Mouse (Mus musculus) heart, embryonic 11.5 days (tissue): ENCODE results near the gene Cryga. TPM values are rescaled to one million over a fixed set of nuclear protein-coding genes. Genes with fewer than 3 reads are reported as not detected.

Experiments
- ATAC-seq: fragments of 200-750 bp; cut with Nextera tagmentation; replicated peaks from 2 replicates; pipeline ENCODE4 v1.8.0; 2017; ENCODE audit warnings: moderate library complexity; ENCODE audit not compliant: insufficient number of reproducible peaks, low FRiP score, low TSS enrichment
- H3K27ac ChIP-seq: fragments of 300-500 bp; sonication (generic); 2 replicates; pipeline ENCODE4 v1.5.1; 2014; ENCODE audit warnings: mild to moderate bottlenecking, low read depth, low read length
- H3K27me3 ChIP-seq: fragments of 300-500 bp; sonication (generic); 2 replicates; pipeline ENCODE4 v1.6.1; 2014; ENCODE audit warnings: mild to moderate bottlenecking, low read length, mixed read lengths; ENCODE audit not compliant: control insufficient read depth, insufficient read depth
- H3K36me3 ChIP-seq: fragments of 300-500 bp; sonication (generic); 2 replicates; pipeline ENCODE4 v1.6.1; 2014; ENCODE audit warnings: mild to moderate bottlenecking, low read length, moderate library complexity, mixed read lengths; ENCODE audit not compliant: control insufficient read depth, insufficient read depth
- H3K4me1 ChIP-seq: fragments of 300-500 bp; sonication (generic); 2 replicates; pipeline ENCODE4 v1.6.1; 2014; ENCODE audit warnings: low read length; ENCODE audit not compliant: control insufficient read depth, insufficient read depth
- H3K4me2 ChIP-seq: fragments of 300-500 bp; sonication (generic); 2 replicates; pipeline ENCODE4 v1.6.1; 2014; ENCODE audit warnings: mild to moderate bottlenecking, moderate library complexity
- H3K4me3 ChIP-seq: fragments of 300-500 bp; sonication (generic); 2 replicates; pipeline ENCODE4 v1.5.1; 2014; ENCODE audit warnings: low read depth, low read length
- H3K9ac ChIP-seq: fragments of 300-500 bp; sonication (generic); 2 replicates; pipeline ENCODE4 v1.6.1; 2014; ENCODE audit warnings: mild to moderate bottlenecking, low read depth, low read length, moderate library complexity
- H3K9me3 ChIP-seq: fragments of 300-500 bp; sonication (generic); replicated peaks from 2 replicates; pipeline ENCODE4 v1.6.1; 2016; ENCODE audit warnings: low read length; ENCODE audit not compliant: control insufficient read depth
- WGBS: fragments of 180-500 bp; shearing (Covaris S2); extraction: QIAGEN DNeasy Blood & Tissue Kit; methylation state at CpG from one replicate; pipeline ENCODE4 v1.1.7; 2014; ENCODE audit not compliant: insufficient replicate concordance; 5-methylcytosine and 5-hydroxymethylcytosine counted together
- polyA plus RNA-seq: library from polyadenylated mRNA; unstranded; fragments of >200 nt; fragmentation: Nextera tagmentation; extraction: Ambion mirVana; gene quantifications from 2 replicates; pipeline ENCODE4 v1.2.1, GENCODE M21; 2014

The Cryga gene
- polyA plus RNA-seq, 1 experiment from 2014 or later = not detected

DNA sequence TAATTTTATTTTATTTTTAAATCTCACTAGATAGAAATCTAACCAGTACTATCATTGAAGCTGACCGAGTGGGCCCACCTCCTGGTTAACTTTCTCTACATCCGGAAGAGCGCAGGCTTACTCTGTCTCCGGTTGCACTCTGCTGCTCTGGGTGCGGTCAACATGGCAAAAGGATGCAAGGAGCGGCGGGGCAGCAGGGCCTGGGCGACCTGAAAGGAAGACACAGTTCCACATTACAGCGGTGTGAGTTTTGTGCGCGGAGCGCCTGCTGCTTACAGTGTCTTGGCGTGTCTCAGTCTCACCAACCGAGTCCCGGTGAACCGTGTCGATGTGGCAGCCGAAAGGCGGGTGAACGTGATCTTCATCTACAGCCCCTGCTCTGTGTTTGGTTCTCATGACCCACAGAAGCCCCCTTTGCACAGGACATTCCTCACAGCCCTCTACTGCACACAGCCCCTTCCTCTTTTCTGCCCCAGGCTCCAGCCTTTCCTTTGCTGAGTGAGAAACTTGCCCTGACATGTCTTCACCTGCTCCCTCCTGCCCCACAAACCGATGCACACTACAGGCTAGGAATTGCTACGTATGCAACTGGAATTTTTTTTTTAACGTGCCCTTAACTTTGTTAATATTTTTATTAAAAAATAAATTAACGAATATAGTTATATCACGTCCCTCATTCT is 6.7 kb upstream of the Cryga start:
- Histone ChIP-seq H3K9ac (no peak overlapping the region), H3K9me3 (no peaks in the 10 kb centered on the region), H3K27me3 (no peaks in the 10 kb centered on the region), H3K27ac (no peak overlapping the region), H3K4me1 (no peaks in the 10 kb centered on the region), H3K4me3 (no peak overlapping the region), H3K4me2 (peak overlapping the region; percentile 19; the same call in 1 of the 2 replicates), H3K36me3 (no peaks in the 10 kb centered on the region)
- WGBS = 59% methylated on average over 25 of the region's 25 CpGs
- ATAC-seq = no peak

DNA sequence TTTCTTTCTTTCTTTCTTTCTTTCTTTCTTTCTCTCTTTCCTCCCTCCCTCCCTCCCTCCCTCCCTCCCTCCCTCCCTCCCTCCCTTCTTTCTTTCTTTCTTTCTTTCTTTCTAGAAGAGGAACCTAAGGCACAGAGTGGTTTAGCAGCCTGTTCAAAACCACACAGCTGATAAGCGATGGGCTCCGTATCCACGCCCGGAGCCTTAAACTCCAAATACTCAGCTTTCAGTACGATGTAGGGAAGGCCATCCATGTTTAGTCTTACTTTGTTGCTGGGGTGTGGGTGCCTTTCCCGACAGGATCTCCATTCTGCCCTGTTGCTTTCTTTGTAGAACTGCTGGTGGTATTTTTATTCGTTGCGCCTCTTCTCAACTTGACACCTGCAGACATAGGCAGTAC is 6.0 kb upstream of the Cryga start:
- no peak for ATAC-seq
- 85% methylated on average over 8 of the region's 8 CpGs for WGBS
- Histone ChIP-seq H3K9me3 (no peaks in the 10 kb centered on the region), H3K27me3 (no peaks in the 10 kb centered on the region), H3K4me2 (no peak overlapping the region), H3K36me3 (no peaks in the 10 kb centered on the region), H3K4me3 (no peak overlapping the region), H3K4me1 (no peaks in the 10 kb centered on the region), H3K9ac (no peak overlapping the region), H3K27ac (no peak overlapping the region)

DNA sequence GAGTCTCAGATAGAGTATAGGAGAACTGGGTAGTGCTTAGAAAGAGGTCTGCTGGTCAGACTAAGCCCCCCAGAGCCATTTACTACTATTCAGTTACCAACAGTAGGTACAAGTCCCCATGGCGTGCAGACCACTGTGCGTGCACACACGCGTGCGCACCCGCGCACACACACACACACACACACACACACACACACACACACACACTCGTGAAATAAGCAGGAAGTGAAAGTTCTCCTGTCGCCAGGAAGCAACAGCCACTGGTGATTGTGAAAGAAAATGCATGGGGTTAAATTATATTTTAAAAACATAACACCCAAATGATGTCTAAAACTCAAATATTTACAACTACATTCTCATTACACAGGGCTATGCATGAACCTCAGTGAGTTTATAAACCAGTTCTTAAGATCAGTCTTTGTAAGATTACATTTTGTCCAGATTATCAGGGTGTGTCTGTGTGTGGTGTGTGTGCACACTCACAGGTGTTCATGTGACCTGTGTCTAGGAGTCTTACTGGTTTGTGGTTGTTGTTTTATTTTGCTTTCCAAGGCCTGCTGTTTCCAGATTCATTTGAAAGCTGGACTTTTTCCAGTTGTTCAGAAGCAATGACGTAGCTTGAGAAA is 4.6 kb upstream of the Cryga start:
- Histone ChIP-seq H3K27ac (no peak overlapping the region), H3K4me1 (no peaks in the 10 kb centered on the region), H3K9me3 (no peaks in the 10 kb centered on the region), H3K36me3 (no peaks in the 10 kb centered on the region), H3K4me3 (no peak overlapping the region), H3K4me2 (no peak overlapping the region), H3K27me3 (no peaks in the 10 kb centered on the region), H3K9ac (no peak overlapping the region)
- WGBS = 82% methylated on average over 10 of the region's 10 CpGs
- ATAC-seq = no peak

GRCm38 (mm10) chr1:65096953-65097352 is 6.2 kb downstream of the Cryga start:
- Histone ChIP-seq H3K27ac (no peak overlapping the region), H3K4me1 (no peaks in the 10 kb centered on the region), H3K9me3 (no peaks in the 10 kb centered on the region), H3K9ac (no peak overlapping the region), H3K4me3 (no peak overlapping the region), H3K36me3 (no peaks in the 10 kb centered on the region), H3K4me2 (no peak overlapping the region), H3K27me3 (no peaks in the 10 kb centered on the region)
- no peak for ATAC-seq
- 79% methylated on average over 3 of the region's 3 CpGs for WGBS

GRCm38 (mm10) chr1:65091566-65091965 is 11.6 kb downstream of the Cryga start:
- no peak overlapping the region for H3K4me2 ChIP-seq
- no peak overlapping the region for H3K27ac ChIP-seq
- no peak overlapping the region for H3K4me3 ChIP-seq
- H3K9me3 ChIP-seq = no peaks in the 10 kb centered on the region
- no peak overlapping the region for H3K9ac ChIP-seq
- 86% methylated on average over 3 of the region's 3 CpGs for WGBS
- no peak for ATAC-seq
- no peaks in the 10 kb centered on the region for H3K27me3 ChIP-seq
- no peaks in the 10 kb centered on the region for H3K4me1 ChIP-seq
- no peaks in the 10 kb centered on the region for H3K36me3 ChIP-seq

- H3K4me1 ChIP-seq = no peaks in the 10 kb centered on the region
- H3K4me3 ChIP-seq = no peak overlapping the region
- H3K4me2 ChIP-seq = no peak overlapping the region
- WGBS = 64% methylated on average over 2 of the region's 2 CpGs
- H3K9ac ChIP-seq = no peak overlapping the region
- no peak overlapping the region for H3K27ac ChIP-seq
- H3K36me3 ChIP-seq = no peaks in the 10 kb centered on the region
- H3K9me3 ChIP-seq = no peaks in the 10 kb centered on the region
- no peaks in the 10 kb centered on the region for H3K27me3 ChIP-seq
- ATAC-seq = no peak
Observed at GRCm38 (mm10) chr1:65090370-65090769, 12.8 kb downstream of the Cryga start.

DNA sequence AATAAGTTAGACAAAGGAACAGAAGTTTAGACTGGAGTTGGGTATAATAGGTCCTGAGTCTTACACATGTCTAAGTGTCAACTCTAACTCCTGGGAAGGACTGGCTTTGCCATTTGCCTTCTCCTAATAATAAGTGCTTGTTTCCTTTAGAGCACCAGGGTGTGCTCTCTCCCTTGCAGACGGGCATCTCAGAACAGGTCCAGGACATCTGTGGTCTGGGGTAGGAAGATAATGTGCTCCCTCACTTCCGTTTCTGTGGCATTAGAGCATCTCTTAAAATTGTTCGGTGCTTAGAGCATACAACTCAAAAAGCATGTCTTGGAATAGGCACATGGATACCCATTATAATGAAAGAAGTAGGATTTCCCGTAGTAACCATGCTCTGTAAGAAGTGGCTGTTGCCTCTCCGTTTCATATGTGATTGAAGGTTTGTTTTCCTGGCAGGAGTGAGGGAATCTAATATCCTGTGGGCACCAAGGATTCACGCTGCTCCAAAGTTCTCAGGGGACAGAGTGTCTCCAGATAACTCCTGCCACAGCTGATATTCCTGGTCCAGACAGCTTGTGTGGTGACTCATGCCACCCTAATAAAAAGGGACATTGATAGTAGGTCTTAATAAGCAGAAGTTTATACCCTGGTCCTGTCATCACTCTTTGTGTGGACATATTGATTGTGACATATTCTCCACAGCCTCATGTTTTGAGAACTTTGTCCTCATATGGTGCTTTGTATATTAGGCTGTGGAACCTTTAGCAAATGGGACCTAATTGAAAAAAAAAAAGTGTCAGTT is 14.4 kb downstream of the Cryga start:
- Histone ChIP-seq H3K9ac (no peak overlapping the region), H3K36me3 (no peaks in the 10 kb centered on the region), H3K4me3 (no peak overlapping the region), H3K4me1 (no peaks in the 10 kb centered on the region), H3K27me3 (no peaks in the 10 kb centered on the region), H3K27ac (no peak overlapping the region), H3K4me2 (no peak overlapping the region), H3K9me3 (no peaks in the 10 kb centered on the region)
- no peak for ATAC-seq
- 60% methylated on average over 6 of the region's 6 CpGs for WGBS

- WGBS = 39% methylated on average over 7 of the region's 7 CpGs
- no peaks in the 10 kb centered on the region for H3K4me1 ChIP-seq
- 0 out of 2 replicates have a peak, but pooled peaks cover 2% of the 10 kb centered on the region for H3K9me3 ChIP-seq
- H3K4me2 ChIP-seq = peak within 1 kb of the TSS; percentile 11; the same call in 1 of the 2 replicates
- no peak within 1 kb of the TSS for H3K9ac ChIP-seq
- no peak within 1 kb of the TSS for H3K27ac ChIP-seq
- ATAC-seq = no peak
- no peaks in the 10 kb centered on the region for H3K36me3 ChIP-seq
- no peak within 1 kb of the TSS for H3K4me3 ChIP-seq
- H3K27me3 ChIP-seq = no peaks in the 10 kb centered on the region
Observed at GRCm38 (mm10) chr1:65082188-65082587, 21.0 kb downstream of the Cryga start, which contains the start of gene Crygb. TSS of gene Crygb (minus strand) at chr1:65082288.
